Mouse (Mus musculus) hindbrain, postnatal 0 days (tissue): ENCODE results near the gene Kctd2. TPM values are rescaled to one million over a fixed set of nuclear protein-coding genes. Genes with fewer than 3 reads are reported as not detected.
"Not testable (repeated sequence)": the region's sequence is repeated elsewhere in the genome, so short reads cannot be mapped to it uniquely, and the experiment has no call there.

Experiments
- ATAC-seq: fragments of 200-750 bp; cut with Nextera tagmentation; 2 replicates; pipeline ENCODE4 v1.8.0; 2017; ENCODE audit warnings: mild to moderate bottlenecking, moderate TSS enrichment, moderate library complexity
- DNase-seq: peaks from one replicate; pipeline ENCODE4 v3.0.0-alpha.2; 2015; ENCODE audit warnings: low spot score
- H3K27ac ChIP-seq: fragments of 300-500 bp; sonication (generic); 2 replicates; pipeline ENCODE4 v1.5.1; 2014; ENCODE audit warnings: mild to moderate bottlenecking
- H3K27me3 ChIP-seq: fragments of 300-500 bp; sonication (generic); 2 replicates; pipeline ENCODE4 v1.6.1; 2014; ENCODE audit warnings: low read length, mixed read lengths; ENCODE audit not compliant: insufficient read depth
- H3K36me3 ChIP-seq: fragments of 300-500 bp; sonication (generic); 2 replicates; pipeline ENCODE4 v1.6.1; 2014; ENCODE audit warnings: low read length, mixed read lengths; ENCODE audit not compliant: insufficient read depth
- H3K4me1 ChIP-seq: fragments of 300-500 bp; sonication (generic); 2 replicates; pipeline ENCODE4 v1.6.1; 2014; ENCODE audit warnings: antibody characterized with exemption, low read length, mixed read lengths; ENCODE audit not compliant: insufficient read depth
- H3K4me2 ChIP-seq: fragments of 300-500 bp; sonication (generic); 2 replicates; pipeline ENCODE4 v1.6.1; 2014; ENCODE audit warnings: low read depth, mild to moderate bottlenecking, low read length, moderate library complexity, mixed read lengths
- H3K4me3 ChIP-seq: fragments of 300-500 bp; sonication (generic); 2 replicates; pipeline ENCODE4 v1.5.1; 2014; ENCODE audit warnings: low read length
- H3K9ac ChIP-seq: fragments of 300-500 bp; sonication (generic); replicated peaks from 2 replicates; pipeline ENCODE4 v1.6.1; 2014; ENCODE audit warnings: mild to moderate bottlenecking, low read length, moderate library complexity, mixed read lengths
- H3K9me3 ChIP-seq: fragments of 300-500 bp; sonication (generic); 2 replicates; pipeline ENCODE4 v1.6.1; 2016; ENCODE audit warnings: low read length, mixed read lengths
- CTCF ChIP-seq: IDR thresholded peaks from 2 replicates; pipeline ENCODE4 v1.5.1; 2016; ENCODE audit warnings: antibody characterized with exemption, control low read depth, low read depth
- WGBS: fragments of 180-500 bp; shearing (Covaris S2); extraction: QIAGEN DNeasy Blood & Tissue Kit; methylation state at CpG from one replicate; pipeline ENCODE4 v1.1.7; 2014; 5-methylcytosine and 5-hydroxymethylcytosine counted together
- polyA plus RNA-seq: library from polyadenylated mRNA; unstranded; fragments of >200 nt; fragmentation: Nextera tagmentation; extraction: Ambion mirVana; gene quantifications from 2 replicates; pipeline ENCODE4 v1.2.1, GENCODE M21; 2015
- total RNA-seq: library from RNA; depleted of rRNA; stranded (reverse); fragments of >200 nt; gene quantifications from 2 replicates; pipeline ENCODE4 v1.2.3, GENCODE M21; 2014

Gene Kctd2
- total and polyA plus RNA-seq, 2 experiments from 2014 or later, result 21.0 to 24.5 TPM

DNA sequence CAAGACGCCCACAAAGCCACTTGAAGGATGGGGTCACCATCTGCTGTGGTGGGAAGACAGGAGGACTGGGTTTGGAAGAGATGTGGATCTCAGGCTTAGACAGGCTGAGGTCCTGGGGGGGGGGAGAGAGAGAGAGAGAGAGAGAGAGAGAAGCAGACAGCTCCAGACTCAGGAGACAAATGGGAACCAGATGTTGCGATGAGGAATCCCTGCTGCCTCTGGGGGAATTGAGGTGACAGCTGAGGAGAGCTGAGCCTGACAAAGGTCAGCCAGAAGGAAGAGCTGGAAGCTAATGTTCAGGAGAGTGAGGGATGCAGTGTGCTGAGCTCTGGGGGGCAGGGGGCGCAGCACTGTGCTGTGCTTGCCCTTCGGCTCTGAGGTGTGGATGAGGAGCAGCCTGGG is 47.3 kb downstream of the Kctd2 start:
- no peaks in the 10 kb centered on the region for H3K27me3 ChIP-seq
- no peaks in the 10 kb centered on the region for H3K4me1 ChIP-seq
- H3K4me3 ChIP-seq, result no peak overlapping the region
- ATAC-seq, result no peak
- TF ChIP-seq CTCF, result no peak
- WGBS, result 40% methylated on average over 4 of the region's 4 CpGs
- H3K27ac ChIP-seq, result no peak overlapping the region
- no peak for DNase-seq
- H3K9me3 ChIP-seq, result no peaks in the 10 kb centered on the region
- H3K4me2 ChIP-seq, result no peak overlapping the region
- no peaks in the 10 kb centered on the region for H3K36me3 ChIP-seq
- H3K9ac ChIP-seq, result no peak overlapping the region

DNA sequence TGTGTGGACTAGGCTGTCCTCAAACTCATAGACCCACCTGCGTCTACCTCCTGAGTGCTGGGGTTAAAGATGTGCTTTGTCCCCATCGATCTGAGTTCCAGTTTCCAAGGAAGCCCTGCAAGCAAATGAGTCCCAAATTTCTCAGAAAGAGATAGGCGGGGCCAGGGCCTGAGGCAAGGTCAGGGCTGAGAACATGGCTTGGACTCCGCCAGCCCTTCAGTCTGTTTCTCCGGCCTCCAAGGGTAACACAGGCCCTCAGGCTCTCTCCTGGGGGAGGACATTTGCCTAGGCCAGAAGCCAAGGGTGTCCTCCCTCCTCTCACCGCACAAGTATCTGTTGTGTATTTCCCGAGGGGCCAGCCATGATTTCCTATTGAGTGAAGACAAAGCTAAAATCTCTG is 52.3 kb downstream of the Kctd2 start:
- whole genome bisulfite sequencing, result 78% methylated on average over 7 of the region's 7 CpGs

GRCm38 (mm10) chr11:115473626-115474275 is 53.8 kb downstream of the Kctd2 start:
- ATAC-seq, result peak; percentile 30; the same call in 1 of the 2 replicates
- peak; percentile 95 for DNase-seq
- peak overlapping the region; percentile 41; the same call in 1 of the 2 replicates for H3K27ac ChIP-seq
- peak; percentile 99 for TF ChIP-seq CTCF
- H3K4me2 ChIP-seq, result peak overlapping the region; percentile 6
- H3K27me3 ChIP-seq, result no peaks in the 10 kb centered on the region
- 21% methylated on average over 15 of the region's 15 CpGs for WGBS
- no peaks in the 10 kb centered on the region for H3K36me3 ChIP-seq
- no peak overlapping the region for H3K4me3 ChIP-seq
- H3K4me1 ChIP-seq, result peaks cover 4% of the 10 kb centered on the region
- H3K9me3 ChIP-seq, result no peaks in the 10 kb centered on the region
- no peak overlapping the region for H3K9ac ChIP-seq

More for the DNA sequence above, 52.3 kb downstream of the Kctd2 start:
- H3K9me3 ChIP-seq, result no peaks in the 10 kb centered on the region
- no peaks in the 10 kb centered on the region for H3K36me3 ChIP-seq
- DNase-seq, result no peak
- no peak for TF ChIP-seq CTCF
- H3K27ac ChIP-seq, result no peak overlapping the region
- H3K4me3 ChIP-seq, result no peak overlapping the region
- no peaks in the 10 kb centered on the region for H3K27me3 ChIP-seq
- H3K4me2 ChIP-seq, result no peak overlapping the region
- no peak overlapping the region for H3K9ac ChIP-seq
- no peak for ATAC-seq
- H3K4me1 ChIP-seq, result peaks cover 4% of the 10 kb centered on the region

DNA sequence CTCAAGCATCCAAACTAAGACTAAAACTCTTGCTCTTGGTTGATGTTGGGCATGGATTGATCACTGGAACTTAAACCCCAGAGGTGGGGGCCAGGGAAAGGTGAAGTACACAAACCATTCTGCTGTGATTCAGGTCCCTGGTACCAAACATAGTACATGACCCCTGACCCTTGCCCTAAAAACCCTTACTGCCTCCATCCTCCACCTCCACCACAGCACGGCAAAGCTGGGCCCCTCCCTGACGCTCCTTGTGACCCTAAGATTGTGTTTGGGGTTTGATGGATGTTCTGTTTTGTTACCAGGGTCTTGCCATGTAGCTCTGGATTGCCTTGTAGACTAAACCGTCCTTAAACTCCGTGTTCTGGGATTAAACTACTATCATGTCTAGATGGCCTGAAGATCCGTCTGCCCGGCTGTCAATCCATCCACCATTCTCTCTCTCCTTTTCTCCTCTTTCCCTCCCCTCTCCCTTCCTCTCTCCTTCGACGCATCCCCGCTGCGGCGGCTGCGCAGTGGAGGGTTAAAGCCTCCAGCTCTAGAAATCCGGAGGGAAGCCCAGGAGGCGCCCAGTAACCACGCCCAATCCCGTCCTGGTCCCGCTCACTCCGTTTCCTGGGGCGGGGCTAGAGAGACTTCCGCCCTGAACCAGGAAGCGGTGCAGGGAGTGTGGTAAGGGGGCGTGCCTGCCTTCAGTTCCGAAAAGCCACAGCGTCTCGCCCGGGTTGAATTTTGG is 55.3 kb downstream of the Kctd2 start, which contains the start of gene Armc7:
Armc7 (plus strand) TSS at position 643 of the 733 bp plus-strand sequence.
- Histone ChIP-seq H3K4me1 (peaks cover 4% of the 10 kb centered on the region), H3K36me3 (no peaks in the 10 kb centered on the region)
- peak; percentile 97 for DNase-seq

GRCm38 (mm10) chr11:115475758-115476237 is 55.9 kb downstream of the Kctd2 start:
- no peak for TF ChIP-seq CTCF
- WGBS, result 5% methylated on average over 28 of the region's 28 CpGs
- Histone ChIP-seq H3K4me1 (peaks cover 4% of the 10 kb centered on the region), H3K9ac (peak overlapping the region; percentile 54), H3K4me2 (peak overlapping the region; percentile 64), H3K27ac (peak overlapping the region; percentile 78), H3K36me3 (no peaks in the 10 kb centered on the region), H3K27me3 (no peaks in the 10 kb centered on the region), H3K4me3 (peak overlapping the region; percentile 84), H3K9me3 (no peaks in the 10 kb centered on the region)
- ATAC-seq (peak; percentile 36), DNase-seq (no peak)

More for the DNA sequence above, 55.3 kb downstream of the Kctd2 start, which contains the start of gene Armc7:
- Histone ChIP-seq H3K4me3 (peak within 1 kb of the TSS; percentile 84), H3K9ac (peak within 1 kb of the TSS; percentile 54), H3K9me3 (no peaks in the 10 kb centered on the region), H3K4me2 (peak within 1 kb of the TSS; percentile 64), H3K27ac (peak within 1 kb of the TSS; percentile 78), H3K27me3 (no peaks in the 10 kb centered on the region)
- WGBS, result under 1% methylated on average over 26 of the region's 26 CpGs
- peak; percentile 98 for ATAC-seq
- TF ChIP-seq CTCF, result 0 out of 2 replicates have a peak, but pooled peaks have one; percentile 3

GRCm38 (mm10) chr11:115476630-115477029 is 56.7 kb downstream of the Kctd2 start:
- Histone ChIP-seq H3K9ac (peak overlapping the region; percentile 54; the same call in 1 of the 2 replicates), H3K4me2 (peak overlapping the region; percentile 64), H3K4me3 (peak overlapping the region; percentile 84; the same call in 1 of the 2 replicates)
- DNase-seq, H3K4me1 ChIP-seq, ATAC-seq, H3K36me3 ChIP-seq, H3K27ac ChIP-seq, H3K27me3 ChIP-seq, H3K9me3 ChIP-seq: not testable (repeated sequence)
- WGBS, result 87% methylated on average over 4 of the region's 4 CpGs

- H3K4me2 ChIP-seq, result peak overlapping the region; percentile 64
- not testable (repeated sequence) for H3K36me3 ChIP-seq, DNase-seq, H3K9ac ChIP-seq, H3K27me3 ChIP-seq, ATAC-seq, H3K4me1 ChIP-seq, H3K27ac ChIP-seq, H3K4me3 ChIP-seq, H3K9me3 ChIP-seq
- WGBS, result 87% methylated on average over 7 of the region's 7 CpGs
Observed at GRCm38 (mm10) chr11:115477388-115477787, 57.5 kb downstream of the Kctd2 start.
